In genomic region chr1:119502729-119503128, GRCm38 (mm10) we compare ENCODE assay signal across 9 mouse cellular contexts. TPM values are rescaled to one million over a fixed set of nuclear protein-coding genes. Genes with fewer than 3 reads are reported as not detected.
A peak's percentile ranks its signal among the peaks of the same experiment; 100 is the strongest.
DNase-seq lines count a peak whose midpoint lies in the region; ATAC-seq and TF ChIP-seq lines count a peak whose summit lies in the region.
"Had no signal": no experiment of that assay in that cellular context is flagged by ENCODE, and none has a peak within 500 bp of the region (broad histone marks: within the 10 kb centered on the region; RNA-seq: fewer than 3 reads in every experiment).

No protein-coding gene starts in this region.

- intact Hi-C loops in heart, postnatal 25 days (cut with DNase I): no loop called here

- no peak for DNase-seq in heart, postnatal 25 days (ENCODE audit: low spot score)
- DNase-seq in R1 (ENCODE audit: low read depth, low spot score): peak; percentile 59
- no peak for DNase-seq in hindbrain, postnatal 0 days (ENCODE audit: low spot score)
- DNase-seq in midbrain, postnatal 0 days (ENCODE audit: low spot score): no peak
- no peak for DNase-seq in adrenal gland, adult 8-10 months
- DNase-seq in urinary bladder, postnatal 25 days (ENCODE audit: low spot score): no peak
- DNase-seq in adrenal gland, postnatal 10 days: no peak
- DNase-seq: cerebellum, postnatal 10 days had no signal

- 87% methylated on average over 11 of the region's 11 CpGs for WGBS in heart, embryonic 15.5 days
- WGBS in hindbrain, postnatal 0 days: 85% methylated on average over 11 of the region's 11 CpGs
- 95% methylated on average over 11 of the region's 11 CpGs for WGBS in midbrain, postnatal 0 days

- peaks cover 46% of the 10 kb centered on the region for H3K4me1 ChIP-seq in heart, embryonic 15.5 days (replicated peaks)
- H3K4me1 ChIP-seq in hindbrain, postnatal 0 days (ENCODE audit: insufficient read depth, low read length): peaks cover 7% of the 10 kb centered on the region
- H3K4me1 ChIP-seq in midbrain, postnatal 0 days (ENCODE audit: insufficient read depth, low read length): peaks cover 11% of the 10 kb centered on the region; the same call in 1 of the 2 replicates

- H3K27me3 ChIP-seq in heart, embryonic 15.5 days: no peaks in the 10 kb centered on the region
- H3K27me3 ChIP-seq in hindbrain, postnatal 0 days (ENCODE audit: insufficient read depth, low read length): no peaks in the 10 kb centered on the region
- no peaks in the 10 kb centered on the region for H3K27me3 ChIP-seq in midbrain, postnatal 0 days (ENCODE audit: insufficient read depth, low read length)

- H3K36me3 ChIP-seq in heart, embryonic 15.5 days: peaks cover 9% of the 10 kb centered on the region
- H3K36me3 ChIP-seq in hindbrain, postnatal 0 days (ENCODE audit: insufficient read depth, low read length): no peaks in the 10 kb centered on the region
- no peaks in the 10 kb centered on the region for H3K36me3 ChIP-seq in midbrain, postnatal 0 days (ENCODE audit: insufficient read depth, low read length)

- H3K4me3 ChIP-seq in heart, embryonic 15.5 days: peak overlapping the region; percentile 81
- 0 out of 2 replicates have a peak overlapping the region, but pooled peaks have one; percentile 72 for H3K4me3 ChIP-seq in hindbrain, postnatal 0 days (ENCODE audit: low read length)
- peak overlapping the region; percentile 71; the same call in 1 of the 2 replicates for H3K4me3 ChIP-seq in midbrain, postnatal 0 days (ENCODE audit: low read depth, low read length)

- peak overlapping the region; percentile 91; the same call in 1 of the 2 replicates for H3K27ac ChIP-seq in heart, embryonic 15.5 days
- H3K27ac ChIP-seq in hindbrain, postnatal 0 days: no peak overlapping the region; the same call in 1 of the 2 replicates
- H3K27ac ChIP-seq in midbrain, postnatal 0 days (ENCODE audit: low read depth, low read length): no peak overlapping the region

- no peak overlapping the region; the same call in 1 of the 2 replicates for H3K9ac ChIP-seq in heart, embryonic 15.5 days
- no peak overlapping the region for H3K9ac ChIP-seq in hindbrain, postnatal 0 days (replicated peaks; ENCODE audit: low read length)
- no peak overlapping the region for H3K9ac ChIP-seq in midbrain, postnatal 0 days (replicated peaks; ENCODE audit: low read length, poor library complexity, severe bottlenecking)

- no peak for ATAC-seq in heart, embryonic 15.5 days (replicated peaks; ENCODE audit: insufficient number of reproducible peaks, insufficient read depth, low FRiP score, low read depth)
- no peak for ATAC-seq in hindbrain, postnatal 0 days
- no peak for ATAC-seq in midbrain, postnatal 0 days (ENCODE audit: low FRiP score)

- H3K9me3 ChIP-seq in heart, embryonic 15.5 days (replicated peaks): no peaks in the 10 kb centered on the region
- H3K9me3 ChIP-seq in hindbrain, postnatal 0 days (ENCODE audit: low read length): no peaks in the 10 kb centered on the region
- H3K9me3 ChIP-seq in midbrain, postnatal 0 days (ENCODE audit: low read length): no peaks in the 10 kb centered on the region

- peak overlapping the region; percentile 76 for H3K4me2 ChIP-seq in heart, embryonic 15.5 days
- H3K4me2 ChIP-seq in hindbrain, postnatal 0 days (ENCODE audit: low read depth, low read length): peak overlapping the region; percentile 83
- peak overlapping the region; percentile 88 for H3K4me2 ChIP-seq in midbrain, postnatal 0 days (ENCODE audit: low read depth, low read length, poor library complexity, severe bottlenecking)

- TF ChIP-seq CTCF in hindbrain, postnatal 0 days (IDR thresholded peaks at IDR 0.05; ENCODE audit: low read depth): no peak
- no peak for TF ChIP-seq CTCF in midbrain, postnatal 0 days (IDR thresholded peaks at IDR 0.05)

RNA-seq across cellular contexts. Expression of gene Ralb, which starts 1.9 kb away (rescaled TPM):
- 134 and 137 TPM in 2 replicates for polyA plus RNA-seq in heart, embryonic 15.5 days (2015; fragmentation: Nextera tagmentation; extraction: Ambion mirVana)
- total RNA-seq in heart, postnatal 25 days (2021): 10 to 100 TPM; 31.3 to 33.6 TPM
- 42.9 and 43.5 TPM in 2 replicates for total RNA-seq in hindbrain, postnatal 0 days (2014; rRNA removed)
- polyA plus RNA-seq in hindbrain, postnatal 0 days (2015; fragmentation: Nextera tagmentation; extraction: Ambion mirVana): 61.0 and 62.1 TPM in 2 replicates
- 38.1 and 41.9 TPM in 2 replicates for total RNA-seq in midbrain, postnatal 0 days (2014; rRNA removed)
- polyA plus RNA-seq in midbrain, postnatal 0 days (2015; fragmentation: Nextera tagmentation; extraction: Ambion mirVana): 63.2 and 65.1 TPM in 2 replicates
- 10 to 100 TPM; 61.0 to 78.5 (median 64.7) TPM for total RNA-seq in adrenal gland, adult 8-10 months (2022)
- 10 to 100 TPM; 61.2 to 65.9 TPM for total RNA-seq in adrenal gland, postnatal 10 days (2021)

RNA-seq across cellular contexts. Expression of gene Tmem185b, which starts 23.2 kb away (rescaled TPM):
- polyA plus RNA-seq in heart, embryonic 15.5 days (2015; fragmentation: Nextera tagmentation; extraction: Ambion mirVana): 20.1 and 21.0 TPM in 2 replicates
- 10 to 100 TPM; 15.2 to 16.4 TPM for total RNA-seq in heart, postnatal 25 days (2021)
- total RNA-seq in hindbrain, postnatal 0 days (2014; rRNA removed): 23.0 and 24.2 TPM in 2 replicates
- 10.3 and 12.9 TPM in 2 replicates for polyA plus RNA-seq in hindbrain, postnatal 0 days (2015; fragmentation: Nextera tagmentation; extraction: Ambion mirVana)
- 20.9 and 22.7 TPM in 2 replicates for total RNA-seq in midbrain, postnatal 0 days (2014; rRNA removed)
- polyA plus RNA-seq in midbrain, postnatal 0 days (2015; fragmentation: Nextera tagmentation; extraction: Ambion mirVana): 12.6 and 13.8 TPM in 2 replicates
- 10 to 100 TPM; 26.0 to 35.3 (median 29.8) TPM for total RNA-seq in adrenal gland, adult 8-10 months (2022)
- 10 to 100 TPM; 17.1 to 19.7 TPM for total RNA-seq in adrenal gland, postnatal 10 days (2021)
